Mouse (Mus musculus) embryonic fibroblast, embryonic 13.5 days (primary cell): ENCODE measurements around the gene Qtrt1.

ENCODE experiments used
- CTCF ChIP-seq: IDR thresholded peaks from 2 replicates; pipeline ENCODE4 v1.5.1; 2011; ENCODE audit warnings: mild to moderate bottlenecking, control low read depth, low read length, moderate library complexity, borderline replicate concordance; ENCODE audit not compliant: insufficient read depth
- POLR2A ChIP-seq: IDR thresholded peaks from 2 replicates; pipeline ENCODE4 v1.6.1; 2011; ENCODE audit warnings: low read depth, mild to moderate bottlenecking, control low read depth, low read length, moderate library complexity

- TF ChIP-seq CTCF (no peak), POLR2A (no peak)
Measured at GRCm38 (mm10) chr9:21453459-21453858, 41.8 kb downstream of the Qtrt1 start.
